Mouse (Mus musculus) stomach, embryonic 15.5 days (tissue): ENCODE measurements around the gene Gm29735. TPM values are rescaled to one million over a fixed set of nuclear protein-coding genes. Genes with fewer than 3 reads are reported as not detected.
"Not testable (repeated sequence)": the region's sequence is repeated elsewhere in the genome, so short reads cannot be mapped to it uniquely, and the experiment has no call there.

ENCODE experiments used
- ATAC-seq: fragments of 200-750 bp; cut with Nextera tagmentation; 2 replicates; pipeline ENCODE4 v1.8.0; 2017; ENCODE audit warnings: low read depth, moderate number of reproducible peaks, moderate TSS enrichment; ENCODE audit not compliant: insufficient read depth, low FRiP score
- H3K27ac ChIP-seq: fragments of 300-500 bp; sonication (generic); 2 replicates; pipeline ENCODE4 v1.5.1; 2015; ENCODE audit warnings: mild to moderate bottlenecking, inconsistent platforms
- H3K27me3 ChIP-seq: fragments of 300-500 bp; sonication (generic); replicated peaks from 2 replicates; pipeline ENCODE4 v1.6.1; 2015; ENCODE audit warnings: inconsistent platforms
- H3K36me3 ChIP-seq: fragments of 300-500 bp; sonication (generic); 2 replicates; pipeline ENCODE4 v1.6.1; 2015; ENCODE audit warnings: inconsistent platforms
- H3K4me1 ChIP-seq: fragments of 300-500 bp; sonication (generic); 2 replicates; pipeline ENCODE4 v1.6.1; 2015; ENCODE audit warnings: inconsistent platforms
- H3K4me2 ChIP-seq: fragments of 300-500 bp; sonication (generic); 2 replicates; pipeline ENCODE4 v1.6.1; 2015; ENCODE audit warnings: mild to moderate bottlenecking, inconsistent platforms
- H3K4me3 ChIP-seq: fragments of 300-500 bp; sonication (generic); replicated peaks from 2 replicates; pipeline ENCODE4 v1.5.1; 2015; ENCODE audit warnings: inconsistent platforms
- H3K9ac ChIP-seq: fragments of 300-500 bp; sonication (generic); 2 replicates; pipeline ENCODE4 v1.6.1; 2015; ENCODE audit warnings: inconsistent platforms
- H3K9me3 ChIP-seq: fragments of 300-500 bp; sonication (generic); 2 replicates; pipeline ENCODE4 v1.6.1; 2016; ENCODE audit warnings: inconsistent platforms
- WGBS: fragments of 180-500 bp; shearing (Covaris S2); methylation state at CpG from one replicate; pipeline ENCODE4 v1.1.7; 2015; 5-methylcytosine and 5-hydroxymethylcytosine counted together
- polyA plus RNA-seq: library from polyadenylated mRNA; unstranded; fragments of >200 nt; fragmentation: Nextera tagmentation; extraction: Ambion mirVana; gene quantifications from 2 replicates; pipeline ENCODE4 v1.2.1, GENCODE M21; 2015

Gene Gm29735
- polyA plus RNA-seq = not detected in 2 replicates

GRCm38 (mm10) chr7:142157013-142157412 lies at the start of gene Gm29735:
Gene Gm29735, minus strand, starts transcription at chr7:142157113.
- H3K9me3 ChIP-seq, H3K27ac ChIP-seq, H3K4me3 ChIP-seq, H3K9ac ChIP-seq, H3K36me3 ChIP-seq, H3K27me3 ChIP-seq, ATAC-seq, H3K4me1 ChIP-seq, H3K4me2 ChIP-seq: not testable (repeated sequence)
- 39% methylated on average over 2 of the region's 2 CpGs for WGBS

- Histone ChIP-seq H3K4me1 (no peaks in the 10 kb centered on the region), H3K36me3 (no peaks in the 10 kb centered on the region), H3K4me2 (no peak overlapping the region), H3K27me3 (no peaks in the 10 kb centered on the region), H3K4me3 (no peak overlapping the region), H3K9me3 (no peaks in the 10 kb centered on the region), H3K27ac (no peak overlapping the region), H3K9ac (no peak overlapping the region)
- ATAC-seq = no peak
Measured at GRCm38 (mm10) chr7:142205488-142205887, 48.6 kb upstream of the Gm29735 start.

- ATAC-seq = no peak
- no peak within 1 kb of the TSS for H3K4me3 ChIP-seq
- 42% methylated on average over 1 of the region's 1 CpGs for WGBS
Measured at GRCm38 (mm10) chr7:142201064-142201463, 44.2 kb upstream of the Gm29735 start, which contains the start of gene Krtap5-3. Gene Krtap5-3, plus strand, starts transcription at chr7:142201364.

GRCm38 (mm10) chr7:142198748-142199147 lies 41.8 kb upstream of the Gm29735 start:
- ATAC-seq = no peak
- no peaks in the 10 kb centered on the region for H3K27me3 ChIP-seq
- H3K36me3 ChIP-seq = no peaks in the 10 kb centered on the region
- no peak overlapping the region for H3K27ac ChIP-seq
- no peaks in the 10 kb centered on the region for H3K4me1 ChIP-seq
- H3K4me2 ChIP-seq = no peak overlapping the region
- H3K9ac ChIP-seq = no peak overlapping the region
- 68% methylated on average over 2 of the region's 2 CpGs for WGBS
- no peak overlapping the region for H3K4me3 ChIP-seq
- no peaks in the 10 kb centered on the region for H3K9me3 ChIP-seq

More at GRCm38 (mm10) chr7:142201064-142201463, 44.2 kb upstream of the Gm29735 start, which contains the start of gene Krtap5-3:
- Histone ChIP-seq H3K9ac (no peak within 1 kb of the TSS), H3K36me3 (no peaks in the 10 kb centered on the region), H3K27ac (no peak within 1 kb of the TSS), H3K4me2 (no peak within 1 kb of the TSS), H3K4me1 (no peaks in the 10 kb centered on the region), H3K9me3 (no peaks in the 10 kb centered on the region), H3K27me3 (no peaks in the 10 kb centered on the region)

GRCm38 (mm10) chr7:142190289-142190688 lies 33.4 kb upstream of the Gm29735 start, which contains the start of gene Gm10153:
Gene Gm10153, minus strand, starts transcription at chr7:142190389.
- ATAC-seq = no peak
- 34% methylated on average over 2 of the region's 2 CpGs for WGBS
- no peak within 1 kb of the TSS for H3K4me2 ChIP-seq

GRCm38 (mm10) chr7:142188156-142188555 lies 31.2 kb upstream of the Gm29735 start:
- 70% methylated on average over 2 of the region's 2 CpGs for WGBS
- H3K36me3 ChIP-seq = no peaks in the 10 kb centered on the region

More at GRCm38 (mm10) chr7:142190289-142190688, 33.4 kb upstream of the Gm29735 start, which contains the start of gene Gm10153:
- Histone ChIP-seq H3K9ac (no peak within 1 kb of the TSS), H3K4me1 (no peaks in the 10 kb centered on the region), H3K36me3 (no peaks in the 10 kb centered on the region), H3K9me3 (no peaks in the 10 kb centered on the region), H3K27me3 (no peaks in the 10 kb centered on the region), H3K27ac (no peak within 1 kb of the TSS), H3K4me3 (no peak within 1 kb of the TSS)

GRCm38 (mm10) chr7:142181021-142181420 lies 24.1 kb upstream of the Gm29735 start:
- 25% methylated on average over 1 of the region's 1 CpGs for WGBS
- ATAC-seq = no peak

More at GRCm38 (mm10) chr7:142188156-142188555, 31.2 kb upstream of the Gm29735 start:
- Histone ChIP-seq H3K9ac (no peak overlapping the region), H3K27me3 (no peaks in the 10 kb centered on the region), H3K4me1 (no peaks in the 10 kb centered on the region), H3K9me3 (no peaks in the 10 kb centered on the region), H3K4me3 (no peak overlapping the region), H3K27ac (no peak overlapping the region), H3K4me2 (no peak overlapping the region)
- no peak for ATAC-seq

GRCm38 (mm10) chr7:142178685-142179084 lies 21.8 kb upstream of the Gm29735 start:
- no peaks in the 10 kb centered on the region for H3K27me3 ChIP-seq
- no peak overlapping the region for H3K9ac ChIP-seq
- H3K4me2 ChIP-seq = no peak overlapping the region
- ATAC-seq = no peak
- no peaks in the 10 kb centered on the region for H3K9me3 ChIP-seq
- H3K27ac ChIP-seq = no peak overlapping the region
- 76% methylated on average over 1 of the region's 1 CpGs for WGBS
- no peak overlapping the region for H3K4me3 ChIP-seq
- no peaks in the 10 kb centered on the region for H3K36me3 ChIP-seq
- H3K4me1 ChIP-seq = no peaks in the 10 kb centered on the region

More at GRCm38 (mm10) chr7:142181021-142181420, 24.1 kb upstream of the Gm29735 start:
- H3K4me1 ChIP-seq = no peaks in the 10 kb centered on the region
- H3K9ac ChIP-seq = no peak overlapping the region
- H3K9me3 ChIP-seq = no peaks in the 10 kb centered on the region
- H3K27ac ChIP-seq = no peak overlapping the region
- H3K4me2 ChIP-seq = no peak overlapping the region
- no peaks in the 10 kb centered on the region for H3K27me3 ChIP-seq
- H3K36me3 ChIP-seq = no peaks in the 10 kb centered on the region
- H3K4me3 ChIP-seq = no peak overlapping the region

- not testable (repeated sequence) for H3K27me3 ChIP-seq, H3K9me3 ChIP-seq, H3K27ac ChIP-seq, ATAC-seq, H3K4me2 ChIP-seq, H3K4me3 ChIP-seq, H3K36me3 ChIP-seq, H3K4me1 ChIP-seq, H3K9ac ChIP-seq
Measured at GRCm38 (mm10) chr7:142175905-142176304, 19.0 kb upstream of the Gm29735 start, which contains the start of gene Krtap5-2. Gene Krtap5-2, minus strand, starts transcription at chr7:142176005.

- Histone ChIP-seq H3K9ac (no peak overlapping the region), H3K4me2 (no peak overlapping the region), H3K9me3 (no peaks in the 10 kb centered on the region), H3K27ac (no peak overlapping the region), H3K4me3 (no peak overlapping the region), H3K27me3 (no peaks in the 10 kb centered on the region), H3K4me1 (no peaks in the 10 kb centered on the region), H3K36me3 (no peaks in the 10 kb centered on the region)
- ATAC-seq = no peak
- 49% methylated on average over 3 of the region's 3 CpGs for WGBS
Measured at GRCm38 (mm10) chr7:142169836-142170235, 12.9 kb upstream of the Gm29735 start.

GRCm38 (mm10) chr7:142165639-142166038 lies 8.7 kb upstream of the Gm29735 start, which contains the start of gene Gm4553:
Gene Gm4553, minus strand, starts transcription at chr7:142165739.
- not testable (repeated sequence) for H3K36me3 ChIP-seq, H3K4me3 ChIP-seq, H3K9ac ChIP-seq, H3K27me3 ChIP-seq, H3K27ac ChIP-seq, H3K4me1 ChIP-seq, H3K9me3 ChIP-seq, ATAC-seq, H3K4me2 ChIP-seq

GRCm38 (mm10) chr7:142159366-142159765 lies 2.5 kb upstream of the Gm29735 start:
- H3K9me3 ChIP-seq = no peaks in the 10 kb centered on the region
- WGBS = 89% methylated on average over 3 of the region's 3 CpGs
- H3K4me1 ChIP-seq = no peaks in the 10 kb centered on the region
- no peaks in the 10 kb centered on the region for H3K27me3 ChIP-seq
- no peak overlapping the region for H3K4me3 ChIP-seq
- no peaks in the 10 kb centered on the region for H3K36me3 ChIP-seq
- no peak overlapping the region for H3K27ac ChIP-seq
- H3K4me2 ChIP-seq = no peak overlapping the region
- no peak for ATAC-seq
- H3K9ac ChIP-seq = no peak overlapping the region

GRCm38 (mm10) chr7:142155308-142155707 lies 1.6 kb downstream of the Gm29735 start:
- H3K36me3 ChIP-seq = no peaks in the 10 kb centered on the region
- no peak for ATAC-seq
- H3K9me3 ChIP-seq = no peaks in the 10 kb centered on the region
- H3K4me1 ChIP-seq = no peaks in the 10 kb centered on the region
- no peak overlapping the region for H3K4me3 ChIP-seq
- H3K9ac ChIP-seq = no peak overlapping the region
- H3K4me2 ChIP-seq = no peak overlapping the region
- WGBS = 43% methylated on average over 1 of the region's 1 CpGs
- no peak overlapping the region for H3K27ac ChIP-seq
- H3K27me3 ChIP-seq = no peaks in the 10 kb centered on the region
